Mouse (Mus musculus): ENCODE measurements around the gene Hrh3. TPM values are rescaled to one million over a fixed set of nuclear protein-coding genes. Genes with fewer than 3 reads are reported as not detected.

Gene Hrh3
- polyA plus RNA-seq, 1 experiment, result 4.4 TPM

DNA sequence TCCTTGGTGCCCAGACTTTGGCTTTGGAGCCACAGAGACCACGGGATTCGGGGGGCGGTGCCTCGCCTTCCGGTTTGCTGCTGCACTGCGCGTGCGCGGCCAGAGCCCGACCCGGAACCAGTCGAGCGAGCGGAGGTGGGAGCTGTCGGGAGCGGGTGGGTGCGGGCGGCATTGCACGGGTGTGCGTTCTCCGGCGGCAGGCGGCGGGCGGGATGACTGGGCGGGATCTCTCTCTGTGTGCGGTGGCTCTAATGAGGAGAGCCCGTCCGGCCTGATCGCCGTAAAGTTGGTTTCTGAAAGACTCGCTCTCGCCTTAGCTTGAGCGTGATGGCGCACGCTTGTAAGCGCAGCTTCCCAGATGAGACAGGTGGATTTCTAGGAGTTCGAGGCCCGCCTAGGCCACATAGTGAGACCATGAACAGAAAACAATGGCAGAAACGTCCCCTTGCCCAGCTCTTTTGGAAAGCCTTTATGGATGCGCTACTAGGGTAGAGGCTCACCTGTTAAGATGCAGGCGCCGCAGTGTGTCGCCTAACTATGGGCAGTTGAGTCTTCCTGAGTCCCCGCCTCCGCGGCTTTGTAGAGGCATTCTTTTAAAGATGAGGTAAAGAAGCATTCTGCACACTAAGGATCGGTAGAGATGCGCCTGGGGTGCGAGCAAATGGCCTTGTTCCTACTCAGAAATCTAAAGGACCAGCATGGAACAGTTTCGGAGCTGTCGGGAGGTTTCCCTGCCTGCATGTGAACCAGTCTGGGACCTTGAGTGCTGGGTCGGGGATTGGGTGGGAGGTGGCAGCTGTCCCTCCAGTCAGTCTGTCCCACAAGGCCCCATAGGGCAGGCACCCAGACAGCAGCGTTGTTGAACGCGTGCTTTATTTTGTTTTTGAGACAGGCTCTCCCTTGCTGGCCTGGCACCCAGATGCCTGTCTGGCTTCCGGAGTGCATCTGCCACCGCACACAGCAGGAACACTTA is 33.5 kb downstream of the Hrh3 start, which contains the start of gene Mtg2:
Mtg2 (plus strand) TSS at position 108 of the 973 bp plus-strand sequence.
- peak within 1 kb of the TSS; percentile 96 for H3K4me3 ChIP-seq (ENCODE audit: control insufficient read depth, insufficient read depth, low read length)
- H3K27me3 ChIP-seq (ENCODE audit: control insufficient read depth, insufficient read depth, low read length), result no peaks in the 10 kb centered on the region
- H3K4me1 ChIP-seq (replicated peaks; ENCODE audit: control insufficient read depth, insufficient read depth, low read length), result peaks cover 30% of the 10 kb centered on the region
- WGBS, result 7% methylated on average over 58 of the region's 58 CpGs
- H3K27ac ChIP-seq (ENCODE audit: control insufficient read depth, insufficient read depth, low read length), result peak within 1 kb of the TSS; percentile 9; the same call in 1 of the 2 replicates
- DNase-seq, result peak; percentile 95
- TF ChIP-seq POLR2A (IDR thresholded peaks at IDR 0.05; ENCODE audit: control insufficient read depth, extremely low read depth, insufficient read depth, low read length, poor library complexity) (peak; percentile 92), CTCF (IDR thresholded peaks at IDR 0.05; ENCODE audit: borderline replicate concordance, control insufficient read depth, extremely low read depth, insufficient read depth, low read length, poor library complexity) (0 out of 2 replicates have a peak, but pooled peaks have one; percentile 25)
- H3K36me3 ChIP-seq (ENCODE audit: control insufficient read depth, insufficient read depth, low read length), result no peaks in the 10 kb centered on the region

DNA sequence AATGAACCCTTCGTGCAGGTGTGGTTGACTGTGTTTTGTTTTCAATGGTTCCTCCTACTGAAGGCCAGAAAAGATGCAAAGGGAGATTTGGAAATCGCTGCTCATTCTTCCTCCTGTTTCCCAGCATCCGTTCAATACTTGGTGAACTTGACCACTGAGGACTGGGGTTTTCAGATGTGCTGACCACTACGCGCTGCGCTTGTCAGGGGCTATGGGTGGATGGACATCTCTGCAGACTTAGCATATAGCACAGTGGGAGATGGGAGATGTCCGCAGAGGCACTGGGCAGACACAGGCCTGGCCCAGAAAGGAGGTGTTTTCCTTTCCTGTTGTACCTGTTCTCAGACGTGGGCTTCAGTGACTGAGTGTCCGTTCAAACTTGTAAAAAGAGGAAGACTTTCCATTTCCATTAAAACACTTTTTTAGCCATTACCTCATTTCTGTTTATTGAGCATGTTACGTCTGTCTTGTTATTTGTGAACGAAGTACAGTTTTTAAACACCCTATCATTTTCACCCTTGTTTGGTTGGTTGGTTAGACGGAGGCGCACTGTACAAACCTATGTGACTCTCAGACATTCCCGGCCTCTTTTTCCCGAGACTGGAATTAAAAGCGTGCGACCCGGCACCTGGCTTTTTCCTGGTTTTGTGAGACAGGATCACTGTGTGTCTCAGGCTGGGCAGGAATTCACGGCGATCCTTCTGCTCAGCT is 34.4 kb downstream of the Hrh3 start:
- TF ChIP-seq CTCF (IDR thresholded peaks at IDR 0.05; ENCODE audit: borderline replicate concordance, control insufficient read depth, extremely low read depth, insufficient read depth, low read length, poor library complexity), result no peak
- no peak for TF ChIP-seq POLR2A (IDR thresholded peaks at IDR 0.05; ENCODE audit: control insufficient read depth, extremely low read depth, insufficient read depth, low read length, poor library complexity)
- no peak for DNase-seq
- Histone ChIP-seq H3K27ac (ENCODE audit: control insufficient read depth, insufficient read depth, low read length) (no peak overlapping the region; the same call in 1 of the 2 replicates), H3K4me3 (ENCODE audit: control insufficient read depth, insufficient read depth, low read length) (peak overlapping the region; percentile 96), H3K36me3 (ENCODE audit: control insufficient read depth, insufficient read depth, low read length) (no peaks in the 10 kb centered on the region), H3K4me1 (replicated peaks; ENCODE audit: control insufficient read depth, insufficient read depth, low read length) (peaks cover 28% of the 10 kb centered on the region), H3K27me3 (ENCODE audit: control insufficient read depth, insufficient read depth, low read length) (no peaks in the 10 kb centered on the region)
- 32% methylated on average over 20 of the region's 20 CpGs for WGBS

DNA sequence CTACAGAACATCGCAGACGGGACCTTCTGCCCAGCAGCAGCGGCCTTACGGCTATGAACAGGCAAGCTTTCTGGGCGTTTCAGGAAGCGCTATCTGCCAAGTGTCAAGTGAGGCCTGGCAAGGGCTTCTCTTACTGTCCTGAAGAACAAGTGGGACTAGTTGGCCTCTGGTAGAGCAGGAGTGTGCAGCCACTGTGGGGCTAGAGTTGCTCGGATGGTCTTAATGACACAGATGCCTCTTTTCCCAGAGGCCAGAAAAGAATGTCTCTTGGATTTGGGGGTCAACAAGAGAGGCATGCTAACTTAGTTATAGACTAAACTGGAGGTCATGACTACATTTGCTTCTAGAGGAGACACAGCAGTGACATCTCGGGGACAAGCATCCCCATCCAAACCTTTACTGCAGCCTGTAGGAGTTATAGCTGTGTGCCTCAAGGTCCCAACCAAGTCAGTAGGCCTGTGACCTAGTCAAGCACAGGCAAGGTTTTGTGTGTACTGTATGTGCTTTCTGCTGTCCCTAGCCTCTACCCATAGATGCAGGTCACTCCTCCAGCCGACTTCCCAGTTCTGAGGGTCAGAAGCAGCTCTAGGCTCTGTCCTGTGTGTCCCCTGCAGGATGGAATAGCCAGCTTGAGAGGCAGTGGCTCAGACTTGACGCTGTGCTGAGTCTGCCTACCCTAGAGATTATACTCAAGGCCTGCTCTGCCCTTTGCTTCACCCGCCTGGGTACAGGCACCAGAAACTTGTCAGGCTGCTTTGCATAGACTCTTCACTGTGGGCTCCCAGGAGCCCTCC is 40.8 kb downstream of the Hrh3 start:
- no peak for DNase-seq
- H3K27me3 ChIP-seq (ENCODE audit: control insufficient read depth, insufficient read depth, low read length), result no peaks in the 10 kb centered on the region
- 97% methylated on average over 11 of the region's 11 CpGs for WGBS
- H3K27ac ChIP-seq (ENCODE audit: control insufficient read depth, insufficient read depth, low read length), result no peak overlapping the region
- no peak for TF ChIP-seq CTCF (IDR thresholded peaks at IDR 0.05; ENCODE audit: borderline replicate concordance, control insufficient read depth, extremely low read depth, insufficient read depth, low read length, poor library complexity)
- no peak for TF ChIP-seq POLR2A (IDR thresholded peaks at IDR 0.05; ENCODE audit: control insufficient read depth, extremely low read depth, insufficient read depth, low read length, poor library complexity)
- H3K4me3 ChIP-seq (ENCODE audit: control insufficient read depth, insufficient read depth, low read length), result no peak overlapping the region
- H3K4me1 ChIP-seq (replicated peaks; ENCODE audit: control insufficient read depth, insufficient read depth, low read length), result no peaks in the 10 kb centered on the region
- peaks cover 9% of the 10 kb centered on the region; the same call in 1 of the 2 replicates for H3K36me3 ChIP-seq (ENCODE audit: control insufficient read depth, insufficient read depth, low read length)

DNA sequence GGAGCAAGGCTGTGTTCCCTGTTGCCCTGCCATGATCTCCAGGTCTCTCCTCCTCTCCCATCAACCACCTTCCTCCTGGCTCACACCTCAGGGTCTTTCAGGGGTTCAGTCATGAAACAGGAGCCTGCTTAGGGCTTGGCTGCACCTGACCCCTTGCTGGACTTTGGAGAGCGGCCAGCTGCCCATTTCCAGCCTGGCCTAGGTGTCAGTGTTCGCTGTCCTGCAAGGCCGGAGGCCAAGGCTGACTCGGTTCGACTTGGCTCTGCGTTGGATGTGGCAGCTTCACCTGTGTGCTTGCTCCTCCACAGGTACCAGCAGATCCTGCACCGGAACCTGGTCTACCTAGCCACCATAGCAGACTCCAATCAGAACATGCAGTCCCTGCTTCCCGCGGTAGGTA is 51.3 kb downstream of the Hrh3 start:
- no peak for DNase-seq
- WGBS, result 94% methylated on average over 9 of the region's 9 CpGs

DNA sequence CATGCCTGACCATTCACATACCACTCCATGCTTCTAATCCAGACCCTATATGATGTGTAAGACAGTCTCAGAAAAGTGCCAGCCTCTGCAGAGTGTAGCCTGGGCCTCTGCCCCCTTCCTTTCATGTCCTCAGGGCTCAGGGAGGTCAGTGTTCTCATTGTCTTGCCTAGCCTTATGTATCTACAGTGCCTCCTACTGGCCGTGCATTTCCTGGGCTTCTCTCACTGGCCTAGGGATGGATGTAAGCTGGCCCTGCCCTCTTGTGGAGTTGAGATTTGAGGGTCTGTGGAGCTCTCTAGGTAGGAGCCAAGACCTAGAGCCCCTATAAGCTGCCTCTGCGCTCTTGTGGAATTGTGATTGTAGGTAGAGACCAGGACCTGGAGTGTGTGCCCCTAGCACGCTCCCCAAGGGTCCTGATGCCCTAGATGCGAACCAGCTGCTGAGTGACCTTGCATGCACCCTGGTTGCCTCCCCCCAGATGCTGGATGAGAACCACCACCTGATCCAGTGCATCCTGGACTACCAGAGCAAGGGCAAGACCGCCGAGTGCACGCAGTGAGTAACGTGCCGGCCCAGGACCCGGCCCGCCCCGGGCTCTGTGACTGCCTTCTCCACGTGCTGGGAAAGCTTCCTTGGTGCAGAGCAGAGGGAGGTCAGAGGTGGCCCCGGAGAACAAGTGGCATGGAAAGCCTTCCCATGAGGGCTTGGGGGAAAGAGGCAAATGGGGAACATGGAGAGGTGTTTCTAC is 52.1 kb downstream of the Hrh3 start:
- 95% methylated on average over 14 of the region's 14 CpGs for WGBS
- DNase-seq, result peak; percentile 39
- H3K4me3 ChIP-seq (ENCODE audit: control insufficient read depth, insufficient read depth, low read length), result no peak overlapping the region
- no peak for TF ChIP-seq CTCF (IDR thresholded peaks at IDR 0.05; ENCODE audit: borderline replicate concordance, control insufficient read depth, extremely low read depth, insufficient read depth, low read length, poor library complexity)
- TF ChIP-seq POLR2A (IDR thresholded peaks at IDR 0.05; ENCODE audit: control insufficient read depth, extremely low read depth, insufficient read depth, low read length, poor library complexity), result no peak
- H3K4me1 ChIP-seq (replicated peaks; ENCODE audit: control insufficient read depth, insufficient read depth, low read length), result peaks cover 3% of the 10 kb centered on the region
- H3K27ac ChIP-seq (ENCODE audit: control insufficient read depth, insufficient read depth, low read length), result no peak overlapping the region
- peaks cover 8% of the 10 kb centered on the region for H3K36me3 ChIP-seq (ENCODE audit: control insufficient read depth, insufficient read depth, low read length)
- H3K27me3 ChIP-seq (ENCODE audit: control insufficient read depth, insufficient read depth, low read length), result no peaks in the 10 kb centered on the region

More for the DNA sequence above, 51.3 kb downstream of the Hrh3 start:
- no peak for TF ChIP-seq POLR2A (IDR thresholded peaks at IDR 0.05; ENCODE audit: control insufficient read depth, extremely low read depth, insufficient read depth, low read length, poor library complexity)
- TF ChIP-seq CTCF (IDR thresholded peaks at IDR 0.05; ENCODE audit: borderline replicate concordance, control insufficient read depth, extremely low read depth, insufficient read depth, low read length, poor library complexity), result no peak
- H3K4me1 ChIP-seq (replicated peaks; ENCODE audit: control insufficient read depth, insufficient read depth, low read length), result peaks cover 3% of the 10 kb centered on the region
- no peaks in the 10 kb centered on the region for H3K27me3 ChIP-seq (ENCODE audit: control insufficient read depth, insufficient read depth, low read length)
- H3K36me3 ChIP-seq (ENCODE audit: control insufficient read depth, insufficient read depth, low read length), result peaks cover 8% of the 10 kb centered on the region
- H3K4me3 ChIP-seq (ENCODE audit: control insufficient read depth, insufficient read depth, low read length), result no peak overlapping the region
- no peak overlapping the region for H3K27ac ChIP-seq (ENCODE audit: control insufficient read depth, insufficient read depth, low read length)

Measured in thymus, adult 2 months (tissue).